9 mouse cellular contexts compared by ENCODE assay signal in the genomic region with DNA sequence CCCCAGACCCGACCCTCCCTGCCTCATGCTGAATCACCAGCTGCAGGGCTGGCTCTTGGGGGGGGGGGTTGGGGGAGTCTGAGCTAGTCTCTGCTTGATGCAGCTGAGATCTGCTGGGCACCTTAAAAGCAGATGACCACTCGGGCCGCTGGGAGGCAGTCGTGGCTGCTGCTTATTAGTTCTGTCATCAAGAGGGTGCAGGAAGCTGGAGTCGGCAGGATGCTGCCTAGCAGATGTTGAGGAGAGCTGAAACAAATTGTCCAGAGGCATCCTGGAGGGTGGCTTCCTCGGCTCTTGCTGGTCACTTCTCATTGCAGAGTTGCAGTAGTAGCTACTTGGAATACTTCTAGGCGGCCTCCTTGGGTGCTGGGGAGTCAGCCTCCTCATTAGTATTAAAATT. TPM values are rescaled to one million over a fixed set of nuclear protein-coding genes. Genes with fewer than 3 reads are reported as not detected.
DNase-seq lines count a peak whose midpoint lies in the region; ATAC-seq and TF ChIP-seq lines count a peak whose summit lies in the region.
"Had no signal": no experiment of that assay in that cellular context is flagged by ENCODE, and none has a peak within 500 bp of the region (broad histone marks: within the 10 kb centered on the region; RNA-seq: fewer than 3 reads in every experiment).

No protein-coding gene starts in this region.

- no peaks in the 10 kb centered on the region for H3K36me3 ChIP-seq in hindbrain, embryonic 11.5 days (ENCODE audit: control insufficient read depth, insufficient read depth, low read length)
- no peaks in the 10 kb centered on the region; the same call in 1 of the 2 replicates for H3K36me3 ChIP-seq in hindbrain, embryonic 16.5 days (ENCODE audit: control insufficient read depth, insufficient read depth, low read length)
- no peaks in the 10 kb centered on the region for H3K36me3 ChIP-seq in MEL (ENCODE audit: control insufficient read depth in 1 of 2, insufficient read depth in 2 of 2, low read length in 2 of 2)
- no peaks in the 10 kb centered on the region for H3K36me3 ChIP-seq in embryonic facial prominence, embryonic 14.5 days (ENCODE audit: control insufficient read depth, insufficient read depth, low read length)
- H3K36me3 ChIP-seq: heart, embryonic 15.5 days had no signal

- peaks cover 2% of the 10 kb centered on the region for H3K27me3 ChIP-seq in hindbrain, embryonic 11.5 days (ENCODE audit: control insufficient read depth, insufficient read depth, low read length)
- H3K27me3 ChIP-seq in hindbrain, embryonic 16.5 days (replicated peaks; ENCODE audit: control insufficient read depth, insufficient read depth, low read length) = no peaks in the 10 kb centered on the region
- peaks cover 11 to 15% of the 10 kb centered on the region in 2 experiments for H3K27me3 ChIP-seq in MEL (ENCODE audit: control insufficient read depth in 1 of 2, insufficient read depth in 2 of 2, low read length in 2 of 2)
- no peaks in the 10 kb centered on the region; the same call in none of the 2 replicates for H3K27me3 ChIP-seq in embryonic facial prominence, embryonic 14.5 days (replicated peaks; ENCODE audit: control insufficient read depth, insufficient read depth, low read length)

- no peaks in the 10 kb centered on the region for H3K9me3 ChIP-seq in hindbrain, embryonic 11.5 days (ENCODE audit: control insufficient read depth, low read length)
- no peaks in the 10 kb centered on the region for H3K9me3 ChIP-seq in hindbrain, embryonic 16.5 days (ENCODE audit: control insufficient read depth, low read length)
- H3K9me3 ChIP-seq in MEL (replicated peaks; ENCODE audit: insufficient read depth, low read length) = no peaks in the 10 kb centered on the region
- H3K9me3 ChIP-seq in embryonic facial prominence, embryonic 14.5 days (ENCODE audit: control insufficient read depth, low read length) = peaks cover 1% of the 10 kb centered on the region
- H3K9me3 ChIP-seq: heart, embryonic 15.5 days had no signal

- TF ChIP-seq POLR2A in MEL (IDR thresholded peaks at IDR 0.05; ENCODE audit: control insufficient read depth in 1 of 2, insufficient read depth in 1 of 2, low read depth in 1 of 2, low read length in 2 of 2, poor library complexity in 1 of 2) = no peak

- no peaks in the 10 kb centered on the region for H3K79me2 ChIP-seq in MEL (ENCODE audit: control insufficient read depth, insufficient read depth, low read length, poor library complexity)

- no peak overlapping the region for H3K27ac ChIP-seq in hindbrain, embryonic 11.5 days (ENCODE audit: low read depth, low read length)
- H3K27ac ChIP-seq in hindbrain, embryonic 16.5 days (ENCODE audit: low read depth, low read length) = no peak overlapping the region
- H3K27ac ChIP-seq in MEL (ENCODE audit: control insufficient read depth, low read depth, low read length) = no peak overlapping the region
- no peak overlapping the region for H3K27ac ChIP-seq in embryonic facial prominence, embryonic 14.5 days (replicated peaks; ENCODE audit: low read depth, low read length)
- H3K27ac ChIP-seq: heart, embryonic 15.5 days had no signal

- H3K4me3 ChIP-seq in hindbrain, embryonic 11.5 days (ENCODE audit: low read depth, low read length) = no peak overlapping the region
- H3K4me3 ChIP-seq in hindbrain, embryonic 16.5 days (ENCODE audit: low read length) = no peak overlapping the region
- H3K4me3 ChIP-seq in MEL (ENCODE audit: control insufficient read depth in 1 of 2, insufficient read depth in 1 of 2, low read depth in 2 of 2, low read length in 2 of 2) = no peak overlapping the region
- no peak overlapping the region for H3K4me3 ChIP-seq in embryonic facial prominence, embryonic 14.5 days (ENCODE audit: low read depth, low read length)
- H3K4me3 ChIP-seq: heart, embryonic 15.5 days had no signal

- peak; percentile 25 for TF ChIP-seq RAD21 in MEL (IDR thresholded peaks at IDR 0.05; ENCODE audit: low read depth, low read length)

- H3K4me1 ChIP-seq in hindbrain, embryonic 11.5 days (replicated peaks; ENCODE audit: control insufficient read depth, insufficient read depth, low read length) = peaks cover 2% of the 10 kb centered on the region; the same call in 1 of the 2 replicates
- H3K4me1 ChIP-seq in hindbrain, embryonic 16.5 days (ENCODE audit: control insufficient read depth, insufficient read depth, low read depth, low read length) = peaks cover 2% of the 10 kb centered on the region; the same call in 1 of the 2 replicates
- H3K4me1 ChIP-seq in MEL (ENCODE audit: control insufficient read depth in 1 of 2, insufficient read depth in 2 of 2, low read length in 2 of 2) = no peaks in the 10 kb centered on the region
- peaks cover 9% of the 10 kb centered on the region; the same call in 1 of the 2 replicates for H3K4me1 ChIP-seq in embryonic facial prominence, embryonic 14.5 days (ENCODE audit: control insufficient read depth, insufficient read depth, low read length)

- no peak overlapping the region for H3K9ac ChIP-seq in hindbrain, embryonic 11.5 days (ENCODE audit: low read depth, low read length)
- no peak overlapping the region for H3K9ac ChIP-seq in hindbrain, embryonic 16.5 days (ENCODE audit: low read depth, low read length)
- no peak overlapping the region for H3K9ac ChIP-seq in MEL (ENCODE audit: control insufficient read depth, low read depth, low read length, poor library complexity, severe bottlenecking)
- no peak overlapping the region for H3K9ac ChIP-seq in embryonic facial prominence, embryonic 14.5 days (ENCODE audit: low read depth, low read length)
- H3K9ac ChIP-seq: heart, embryonic 15.5 days had no signal

- WGBS in hindbrain, embryonic 11.5 days = 29% methylated on average over 7 of the region's 7 CpGs
- WGBS in hindbrain, embryonic 16.5 days = 40% methylated on average over 6 of the region's 7 CpGs
- 17% methylated on average over 7 of the region's 7 CpGs for WGBS in embryonic facial prominence, embryonic 14.5 days

- ATAC-seq in hindbrain, embryonic 11.5 days (ENCODE audit: low FRiP score) = no peak
- ATAC-seq in hindbrain, embryonic 16.5 days = no peak
- ATAC-seq in embryonic facial prominence, embryonic 14.5 days (ENCODE audit: low read depth) = no peak

- peak; percentile 57 for DNase-seq in hindbrain, embryonic 11.5 days (ENCODE audit: low spot score)
- DNase-seq in 3134 (ENCODE audit: extremely low read depth, insufficient read length, low spot score) (peak; percentile 65), MEL (ENCODE audit: low read depth, low spot score) (no peak)
- peak; percentile 51 for DNase-seq in embryonic facial prominence, embryonic 14.5 days (ENCODE audit: low spot score)
- DNase-seq in lung, adult 18-20 months = peak; percentile 27 to 63
- no peak for DNase-seq in c-Kit-positive CD71-positive TER-119-positive erythroid progenitor cells, embryonic 14.5 days (ENCODE audit: low spot score)
- DNase-seq in frontal cortex, adult 2 months (ENCODE audit: extremely low spot score in 1 of 2, low spot score in 1 of 2) = no peak

- no peak for TF ChIP-seq EP300 in MEL (IDR thresholded peaks at IDR 0.05; ENCODE audit: low read depth in 1 of 2, low read length in 2 of 2)

- H3K4me2 ChIP-seq in hindbrain, embryonic 11.5 days (replicated peaks; ENCODE audit: low read depth, low read length) = no peak overlapping the region
- H3K4me2 ChIP-seq in hindbrain, embryonic 16.5 days (ENCODE audit: low read length) = no peak overlapping the region
- no peak overlapping the region for H3K4me2 ChIP-seq in embryonic facial prominence, embryonic 14.5 days (ENCODE audit: low read depth, low read length)
- H3K4me2 ChIP-seq: heart, embryonic 15.5 days had no signal

- peak in 2 of 3 experiments; percentile 21 to 38; a peak in 3 of 6 replicates for TF ChIP-seq CTCF in MEL (IDR thresholded peaks at IDR 0.05 in 2 of 3, conservative IDR thresholded peaks at IDR 0.05 in 1 of 3; ENCODE audit: control insufficient read depth in 1 of 3, insufficient read depth in 1 of 3, low read depth in 2 of 3, low read length in 3 of 3, poor library complexity in 1 of 3, severe bottlenecking in 1 of 3)

TF ChIP-seq in MEL, 35 proteins besides CTCF, POLR2A, EP300 and RAD21 (continues in another document):
- no peak for TF ChIP-seq BHLHE40 (IDR thresholded peaks at IDR 0.05; ENCODE audit: borderline replicate concordance, low read depth, low read length)
- no peak for TF ChIP-seq USF2 (IDR thresholded peaks at IDR 0.05; ENCODE audit: borderline replicate concordance in 1 of 2, insufficient read depth in 1 of 2, low read depth in 1 of 2, low read length in 2 of 2)
- TF ChIP-seq TAL1 (IDR thresholded peaks at IDR 0.05; ENCODE audit: low read length) = no peak
- TF ChIP-seq HCFC1 (IDR thresholded peaks at IDR 0.05; ENCODE audit: low read depth, low read length) = no peak
- TF ChIP-seq POLR2AphosphoS5 (IDR thresholded peaks at IDR 0.05; ENCODE audit: borderline replicate concordance, low read depth, low read length) = no peak
- TF ChIP-seq ETS1 (IDR thresholded peaks at IDR 0.05; ENCODE audit: low read depth, low read length) = no peak
- no peak for TF ChIP-seq E2F4 (IDR thresholded peaks at IDR 0.05; ENCODE audit: borderline replicate concordance, low read depth, low read length)
- no peak for TF ChIP-seq UBTF (IDR thresholded peaks at IDR 0.05; ENCODE audit: borderline replicate concordance, insufficient read depth, low read depth, low read length)
- TF ChIP-seq TBP (IDR thresholded peaks at IDR 0.05; ENCODE audit: low read depth, low read length) = no peak
- TF ChIP-seq RCOR1 (IDR thresholded peaks at IDR 0.05; ENCODE audit: low read depth, low read length) = no peak
- no peak for TF ChIP-seq CHD2 (IDR thresholded peaks at IDR 0.05; ENCODE audit: low read length)
- no peak for TF ChIP-seq JUND (IDR thresholded peaks at IDR 0.05; ENCODE audit: low read depth, low read length)

RNA-seq across cellular contexts. Expression of a gene that starts 4.0 kb away (rescaled TPM):
- polyA plus RNA-seq in hindbrain, embryonic 11.5 days (2014; fragmentation: Nextera tagmentation; extraction: Ambion mirVana) = 0.09 and 0.59 TPM in 2 replicates
- polyA plus RNA-seq in hindbrain, embryonic 16.5 days (2015; fragmentation: Nextera tagmentation; extraction: Ambion mirVana) = 6.3 and 7.9 TPM in 2 replicates
- not detected in 2 replicates for total RNA-seq in MEL (2012; rRNA removed)
- polyA plus RNA-seq in MEL (2012; ENCODE audit: insufficient read depth in 1 of 2, insufficient read length in 2 of 2, low read depth in 1 of 2, low replicate concordance in 2 of 2, missing spikeins in 1 of 2) = not detected
- 1.1 and 2.0 TPM in 2 replicates for polyA plus RNA-seq in embryonic facial prominence, embryonic 14.5 days (2014; fragmentation: Nextera tagmentation; extraction: Ambion mirVana)
- polyA plus RNA-seq in frontal cortex, adult 2 months (2012; rRNA removed) = 17.4 and 20.1 TPM in 2 replicates

RNA-seq across cellular contexts. Expression of a gene that starts 48.7 kb away (rescaled TPM):
- 19.6 and 31.9 TPM in 2 replicates for polyA plus RNA-seq in hindbrain, embryonic 11.5 days (2014; fragmentation: Nextera tagmentation; extraction: Ambion mirVana)
- polyA plus RNA-seq in hindbrain, embryonic 16.5 days (2015; fragmentation: Nextera tagmentation; extraction: Ambion mirVana) = 24.1 and 28.2 TPM in 2 replicates
- 2.6 and 3.6 TPM in 2 replicates for total RNA-seq in MEL (2012; rRNA removed)
- polyA plus RNA-seq in MEL (2012; ENCODE audit: insufficient read depth in 1 of 2, insufficient read length in 2 of 2, low read depth in 1 of 2, low replicate concordance in 2 of 2, missing spikeins in 1 of 2) = 10 to 100 TPM in 1 of 2 experiments, not detected in 1; 11.9 TPM
- polyA plus RNA-seq in embryonic facial prominence, embryonic 14.5 days (2014; fragmentation: Nextera tagmentation; extraction: Ambion mirVana) = 24.5 and 28.6 TPM in 2 replicates
- 41.8 and 42.0 TPM in 2 replicates for polyA plus RNA-seq in frontal cortex, adult 2 months (2012; rRNA removed)

Comparison
In these comparisons a context has a peak if more than half of its experiments do, and no peak if none do; other contexts are left out.
1. DNase-seq: peak in hindbrain, embryonic 11.5 days (single experiment), 3134 (single experiment), embryonic facial prominence, embryonic 14.5 days (single experiment) and lung, adult 18-20 months (2 of 2); none in MEL (single experiment), c-Kit-positive CD71-positive TER-119-positive erythroid progenitor cells, embryonic 14.5 days (single experiment) and frontal cortex, adult 2 months (0 of 2).